Mouse (Mus musculus): ENCODE data around the gene Stxbp4.

GRCm38 (mm10) chr11:90638312-90638830, 487 bp upstream of the Stxbp4 start:
- TF ChIP-seq CHD2 (IDR thresholded peaks at IDR 0.05; ENCODE audit: low read depth, low read length) = no peak
- no peak for TF ChIP-seq ZNF384 (IDR thresholded peaks at IDR 0.05; ENCODE audit: low read depth, low read length)
